Mouse (Mus musculus) embryonic facial prominence, embryonic 15.5 days (tissue): ENCODE results near the gene Hao2. TPM values are rescaled to one million over a fixed set of nuclear protein-coding genes. Genes with fewer than 3 reads are reported as not detected.

Source experiments
- ATAC-seq: fragments of 200-750 bp; cut with Nextera tagmentation; 2 replicates; pipeline ENCODE4 v1.8.0; 2017; ENCODE audit warnings: low read depth, moderate TSS enrichment; ENCODE audit not compliant: insufficient number of reproducible peaks, low FRiP score, low TSS enrichment
- H3K27ac ChIP-seq: fragments of 300-500 bp; sonication (generic); replicated peaks from 2 replicates; pipeline ENCODE4 v1.5.1; 2015; ENCODE audit warnings: mild to moderate bottlenecking, inconsistent platforms
- H3K27me3 ChIP-seq: fragments of 300-500 bp; sonication (generic); 2 replicates; pipeline ENCODE4 v1.6.1; 2015; ENCODE audit warnings: inconsistent platforms
- H3K36me3 ChIP-seq: fragments of 300-500 bp; sonication (generic); 2 replicates; pipeline ENCODE4 v1.6.1; 2015; ENCODE audit warnings: mild to moderate bottlenecking, inconsistent platforms
- H3K4me1 ChIP-seq: fragments of 300-500 bp; sonication (generic); 2 replicates; pipeline ENCODE4 v1.6.1; 2015; ENCODE audit warnings: inconsistent platforms
- H3K4me2 ChIP-seq: fragments of 300-500 bp; sonication (generic); replicated peaks from 2 replicates; pipeline ENCODE4 v1.6.1; 2015; ENCODE audit warnings: mild to moderate bottlenecking, inconsistent platforms
- H3K4me3 ChIP-seq: fragments of 300-500 bp; sonication (generic); replicated peaks from 2 replicates; pipeline ENCODE4 v1.5.1; 2015; ENCODE audit warnings: mild to moderate bottlenecking, inconsistent platforms
- H3K9ac ChIP-seq: fragments of 300-500 bp; sonication (generic); 2 replicates; pipeline ENCODE4 v1.6.1; 2015; ENCODE audit warnings: inconsistent platforms
- H3K9me3 ChIP-seq: fragments of 300-500 bp; sonication (generic); replicated peaks from 2 replicates; pipeline ENCODE4 v1.6.1; 2016; ENCODE audit warnings: inconsistent platforms
- whole genome bisulfite sequencing: fragments of 180-500 bp; shearing (Covaris S2); methylation state at CpG from one replicate; pipeline ENCODE4 v1.1.7; 2015; 5-methylcytosine and 5-hydroxymethylcytosine counted together
- polyA plus RNA-seq: library from polyadenylated mRNA; unstranded; fragments of >200 nt; fragmentation: Nextera tagmentation; extraction: Ambion mirVana; gene quantifications from 2 replicates; pipeline ENCODE4 v1.2.1, GENCODE M21; 2015

Gene Hao2
- polyA plus RNA-seq, 1 experiment from 2014 or later: not detected

DNA sequence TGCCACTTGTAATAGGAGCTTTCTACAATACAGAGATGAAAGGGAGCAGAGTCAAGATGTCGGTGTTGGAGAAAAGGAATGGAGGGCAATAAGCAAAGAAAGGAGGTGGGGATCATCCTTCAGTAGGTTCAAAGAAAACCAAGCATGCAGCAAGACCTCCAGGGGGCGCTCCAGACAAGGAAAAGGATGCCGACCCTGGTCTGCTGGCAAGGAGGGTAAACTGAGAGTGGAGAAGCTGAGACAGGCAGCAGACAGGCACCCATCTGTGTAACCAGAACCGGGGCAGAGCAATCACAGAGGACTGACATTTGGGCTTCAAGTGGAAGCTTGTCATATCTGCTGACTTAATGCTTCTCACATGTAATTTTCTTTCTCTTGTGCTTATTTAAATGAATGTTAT, 22.6 kb upstream of the Hao2 start:
- Histone ChIP-seq H3K27ac (no peak overlapping the region), H3K4me1 (no peaks in the 10 kb centered on the region), H3K4me3 (no peak overlapping the region), H3K9me3 (no peaks in the 10 kb centered on the region), H3K36me3 (no peaks in the 10 kb centered on the region), H3K27me3 (no peaks in the 10 kb centered on the region), H3K4me2 (no peak overlapping the region), H3K9ac (no peak overlapping the region)
- WGBS: 4% methylated on average over 4 of the region's 4 CpGs
- no peak for ATAC-seq

DNA sequence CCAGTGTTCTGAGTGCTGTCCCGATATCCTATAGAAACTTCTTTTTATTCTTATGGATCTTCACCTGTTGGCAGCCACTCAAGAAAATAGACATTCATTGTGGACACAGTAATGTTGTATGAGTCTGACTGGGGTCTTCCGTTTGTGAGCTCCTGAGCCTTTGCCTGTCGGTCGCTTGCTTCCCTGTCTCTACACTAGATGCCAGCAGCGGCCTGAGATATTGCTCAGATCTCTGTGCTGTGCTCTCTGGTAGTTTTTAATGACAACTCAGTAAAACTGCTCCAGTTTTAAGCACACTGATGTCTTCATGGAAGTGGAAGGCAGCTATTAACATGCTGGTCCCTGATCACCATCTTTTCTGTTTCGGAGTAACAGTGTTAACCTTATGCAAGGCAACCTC, 20.6 kb upstream of the Hao2 start:
- Histone ChIP-seq H3K27me3 (no peaks in the 10 kb centered on the region), H3K4me1 (no peaks in the 10 kb centered on the region), H3K36me3 (no peaks in the 10 kb centered on the region), H3K4me2 (no peak overlapping the region), H3K9me3 (no peaks in the 10 kb centered on the region), H3K4me3 (no peak overlapping the region), H3K9ac (no peak overlapping the region), H3K27ac (no peak overlapping the region)
- no peak for ATAC-seq
- WGBS: 70% methylated on average over 6 of the region's 6 CpGs

DNA sequence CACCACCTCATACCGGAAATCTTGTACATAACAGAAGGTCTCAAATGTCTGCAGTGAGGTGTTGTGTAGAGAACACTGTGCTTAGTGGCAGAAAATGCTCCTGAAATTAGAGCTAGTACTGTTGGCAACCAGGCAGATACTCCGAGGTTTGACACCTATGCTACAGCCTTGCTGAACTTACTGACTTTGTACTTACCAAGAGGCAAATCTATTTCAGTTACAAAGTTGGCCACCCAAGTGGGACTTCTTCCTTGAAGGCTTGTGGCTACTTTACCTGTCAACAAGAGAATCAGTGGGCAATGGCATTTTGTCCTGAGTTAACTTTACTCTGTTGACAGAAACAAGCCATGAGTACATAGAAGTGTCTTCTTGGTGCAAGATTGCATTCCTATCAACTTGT, 4.6 kb upstream of the Hao2 start:
- no peak for ATAC-seq
- Histone ChIP-seq H3K9ac (no peak overlapping the region), H3K4me3 (no peak overlapping the region), H3K27me3 (no peaks in the 10 kb centered on the region), H3K9me3 (no peaks in the 10 kb centered on the region), H3K36me3 (no peaks in the 10 kb centered on the region), H3K4me2 (no peak overlapping the region), H3K27ac (no peak overlapping the region), H3K4me1 (no peaks in the 10 kb centered on the region)
- 86% methylated on average over 2 of the region's 2 CpGs for WGBS

DNA sequence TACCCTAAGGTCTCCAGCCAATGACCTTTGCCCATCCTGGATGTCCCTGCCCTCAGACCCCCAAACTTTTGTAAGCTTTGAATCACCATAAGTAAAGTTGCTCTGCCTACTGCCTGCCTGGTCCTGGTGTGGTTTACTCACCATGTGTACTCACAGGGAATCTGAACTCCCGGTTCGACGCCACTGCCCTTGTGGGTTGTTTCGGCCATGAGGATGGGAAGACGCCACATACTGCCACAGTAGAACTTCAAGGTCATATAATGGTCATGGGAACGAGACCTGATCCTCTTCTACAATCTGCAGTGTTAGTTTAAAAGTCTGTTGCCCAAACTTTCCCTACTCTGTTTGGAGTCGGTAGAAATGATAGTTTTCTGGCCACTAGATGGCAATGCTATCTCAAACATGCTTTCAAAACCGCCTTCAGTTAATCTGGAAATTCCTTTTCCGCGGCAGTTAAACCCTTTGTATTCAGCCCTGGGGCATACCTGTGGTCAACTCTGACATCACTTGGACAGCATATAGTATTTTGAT, 2.1 kb upstream of the Hao2 start:
- H3K4me3 ChIP-seq: peak overlapping the region; percentile 21; the same call in 1 of the 2 replicates
- no peaks in the 10 kb centered on the region for H3K9me3 ChIP-seq
- H3K27me3 ChIP-seq: no peaks in the 10 kb centered on the region
- ATAC-seq: no peak
- 34% methylated on average over 10 of the region's 10 CpGs for WGBS
- no peaks in the 10 kb centered on the region for H3K36me3 ChIP-seq
- H3K9ac ChIP-seq: no peak overlapping the region
- peak overlapping the region; percentile 26; the same call in 1 of the 2 replicates for H3K4me2 ChIP-seq
- no peaks in the 10 kb centered on the region for H3K4me1 ChIP-seq
- H3K27ac ChIP-seq: no peak overlapping the region

- Histone ChIP-seq H3K9me3 (no peaks in the 10 kb centered on the region), H3K4me1 (no peaks in the 10 kb centered on the region), H3K4me3 (no peak overlapping the region), H3K27me3 (no peaks in the 10 kb centered on the region), H3K4me2 (no peak overlapping the region), H3K9ac (no peak overlapping the region), H3K27ac (no peak overlapping the region), H3K36me3 (no peaks in the 10 kb centered on the region)
- ATAC-seq: no peak
- WGBS: 78% methylated on average over 4 of the region's 4 CpGs
Measured at GRCm38 (mm10) chr3:98890430-98890829, 2.6 kb downstream of the Hao2 start.

GRCm38 (mm10) chr3:98888206-98888605, 4.8 kb downstream of the Hao2 start:
- H3K4me1 ChIP-seq: no peaks in the 10 kb centered on the region
- H3K27ac ChIP-seq: no peak overlapping the region
- no peak overlapping the region for H3K4me2 ChIP-seq

GRCm38 (mm10) chr3:98880831-98881230, 12.2 kb downstream of the Hao2 start:
- no peaks in the 10 kb centered on the region for H3K27me3 ChIP-seq
- H3K4me1 ChIP-seq: no peaks in the 10 kb centered on the region
- no peak overlapping the region for H3K4me2 ChIP-seq
- H3K36me3 ChIP-seq: no peaks in the 10 kb centered on the region
- no peak overlapping the region for H3K9ac ChIP-seq
- no peak overlapping the region for H3K27ac ChIP-seq
- WGBS: 85% methylated on average over 2 of the region's 2 CpGs
- no peaks in the 10 kb centered on the region for H3K9me3 ChIP-seq
- no peak for ATAC-seq
- no peak overlapping the region for H3K4me3 ChIP-seq

More at GRCm38 (mm10) chr3:98888206-98888605, 4.8 kb downstream of the Hao2 start:
- no peak overlapping the region for H3K4me3 ChIP-seq
- H3K27me3 ChIP-seq: no peaks in the 10 kb centered on the region
- WGBS: 67% methylated on average over 2 of the region's 2 CpGs
- H3K36me3 ChIP-seq: no peaks in the 10 kb centered on the region
- ATAC-seq: no peak
- no peak overlapping the region for H3K9ac ChIP-seq
- no peaks in the 10 kb centered on the region for H3K9me3 ChIP-seq

DNA sequence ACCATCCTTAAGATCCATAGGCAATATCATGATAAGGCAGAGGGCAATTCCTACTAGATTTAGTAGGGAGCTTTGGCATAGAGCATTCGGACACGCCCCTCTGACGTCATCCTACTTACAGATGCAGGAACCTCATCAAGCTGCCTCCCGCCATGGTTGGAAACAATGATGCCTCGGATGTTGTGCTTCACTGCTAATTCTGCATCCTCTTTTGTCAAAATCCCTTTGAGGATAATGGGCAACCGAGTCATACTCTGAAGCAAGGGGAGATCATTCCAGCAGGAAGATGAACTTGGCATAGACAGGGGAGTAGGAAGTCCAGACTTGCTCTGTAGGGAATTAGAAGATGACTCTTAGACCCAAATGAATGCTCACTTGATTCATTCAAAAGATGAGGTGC, 12.8 kb downstream of the Hao2 start:
- H3K36me3 ChIP-seq: no peaks in the 10 kb centered on the region
- H3K27ac ChIP-seq: no peak overlapping the region
- no peaks in the 10 kb centered on the region for H3K4me1 ChIP-seq
- H3K4me3 ChIP-seq: no peak overlapping the region
- ATAC-seq: no peak
- no peaks in the 10 kb centered on the region for H3K27me3 ChIP-seq
- H3K4me2 ChIP-seq: no peak overlapping the region
- 67% methylated on average over 6 of the region's 6 CpGs for WGBS
- H3K9ac ChIP-seq: no peak overlapping the region
- H3K9me3 ChIP-seq: no peaks in the 10 kb centered on the region

DNA sequence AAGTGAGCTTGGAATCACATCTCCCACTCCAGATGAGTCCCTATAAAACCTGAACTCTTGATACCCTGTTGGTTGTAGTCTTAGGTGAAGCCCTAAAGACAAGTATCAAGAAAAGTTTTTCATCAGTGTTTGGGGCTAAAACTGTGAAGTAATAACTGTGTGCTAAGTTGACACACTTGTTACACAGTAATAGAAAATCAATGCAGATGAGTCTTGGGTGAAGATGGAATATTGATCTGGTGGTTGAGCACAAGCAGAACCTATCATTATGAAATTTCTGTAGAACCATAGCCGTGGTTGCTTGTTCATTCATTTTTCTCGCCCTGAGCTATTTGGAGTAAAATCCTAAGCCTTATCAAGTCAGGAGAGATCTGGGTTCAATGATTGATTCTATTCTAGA, 24.8 kb downstream of the Hao2 start:
- H3K4me3 ChIP-seq: no peak overlapping the region
- no peaks in the 10 kb centered on the region for H3K9me3 ChIP-seq
- no peak for ATAC-seq
- H3K4me1 ChIP-seq: no peaks in the 10 kb centered on the region
- H3K9ac ChIP-seq: no peak overlapping the region
- H3K27me3 ChIP-seq: no peaks in the 10 kb centered on the region
- H3K4me2 ChIP-seq: no peak overlapping the region
- H3K27ac ChIP-seq: no peak overlapping the region
- no peaks in the 10 kb centered on the region for H3K36me3 ChIP-seq
- 83% methylated on average over 2 of the region's 2 CpGs for WGBS

GRCm38 (mm10) chr3:98862800-98863199, 30.2 kb downstream of the Hao2 start:
- 100% methylated on average over 1 of the region's 1 CpGs for WGBS
- Histone ChIP-seq H3K9me3 (no peaks in the 10 kb centered on the region), H3K27me3 (no peaks in the 10 kb centered on the region), H3K27ac (no peak overlapping the region), H3K9ac (no peak overlapping the region), H3K4me1 (no peaks in the 10 kb centered on the region), H3K36me3 (no peaks in the 10 kb centered on the region), H3K4me2 (no peak overlapping the region), H3K4me3 (no peak overlapping the region)
- no peak for ATAC-seq

- H3K36me3 ChIP-seq: no peaks in the 10 kb centered on the region
- no peak for ATAC-seq
- H3K27me3 ChIP-seq: no peaks in the 10 kb centered on the region
- H3K4me2 ChIP-seq: no peak within 1 kb of the TSS
- 78% methylated on average over 3 of the region's 3 CpGs for WGBS
- no peaks in the 10 kb centered on the region for H3K9me3 ChIP-seq
- H3K27ac ChIP-seq: no peak within 1 kb of the TSS
- H3K9ac ChIP-seq: no peak within 1 kb of the TSS
- H3K4me3 ChIP-seq: no peak within 1 kb of the TSS
- no peaks in the 10 kb centered on the region for H3K4me1 ChIP-seq
Measured at GRCm38 (mm10) chr3:98859576-98859975, 33.5 kb downstream of the Hao2 start, which contains the start of gene Hsd3b1. Hsd3b1 (minus strand) TSS chr3:98859794.

- Histone ChIP-seq H3K4me1 (no peaks in the 10 kb centered on the region), H3K27ac (no peak overlapping the region), H3K4me3 (no peak overlapping the region), H3K9ac (no peak overlapping the region), H3K4me2 (no peak overlapping the region), H3K36me3 (no peaks in the 10 kb centered on the region), H3K27me3 (no peaks in the 10 kb centered on the region), H3K9me3 (no peaks in the 10 kb centered on the region)
- WGBS: 80% methylated on average over 2 of the region's 2 CpGs
- no peak for ATAC-seq
Measured at GRCm38 (mm10) chr3:98858051-98858450, 35.0 kb downstream of the Hao2 start.
